11 mouse cellular contexts compared by ENCODE assay signal in the genomic region with DNA sequence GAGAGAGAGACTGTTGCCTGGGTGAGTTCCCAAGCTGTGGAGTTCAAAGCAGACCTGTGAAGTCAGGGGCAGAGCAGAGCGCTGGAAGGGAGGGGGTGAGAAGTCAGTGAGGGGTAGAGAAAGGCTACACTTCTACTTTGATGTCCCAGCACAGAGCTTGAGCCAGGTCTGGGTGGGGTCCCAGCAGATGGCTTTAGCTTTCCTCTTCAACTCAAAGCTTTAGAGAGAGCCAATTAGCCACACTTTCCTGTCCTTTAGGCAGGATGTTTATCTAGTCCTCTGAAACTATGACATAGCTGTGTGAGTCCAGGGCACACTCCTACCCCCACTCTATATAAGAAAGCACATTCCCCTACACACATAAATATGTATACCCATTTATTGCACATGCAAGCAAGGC. TPM values are rescaled to one million over a fixed set of nuclear protein-coding genes. Genes with fewer than 3 reads are reported as not detected.
DNase-seq lines count a peak whose midpoint lies in the region; ATAC-seq lines count a peak whose summit lies in the region.
"Had no signal": no experiment of that assay in that cellular context is flagged by ENCODE, and none has a peak within 500 bp of the region (broad histone marks: within the 10 kb centered on the region; RNA-seq: fewer than 3 reads in every experiment).

No protein-coding gene starts in this region.

- 26% methylated on average over 1 of the region's 1 CpGs for WGBS in hindbrain, embryonic 10.5 days
- WGBS in hindbrain, embryonic 11.5 days = 0% methylated on average over 1 of the region's 1 CpGs
- WGBS in lung, embryonic 15.5 days = 14% methylated on average over 1 of the region's 1 CpGs
- 15% methylated on average over 1 of the region's 1 CpGs for WGBS in heart, embryonic 15.5 days
- 8% methylated on average over 1 of the region's 1 CpGs for WGBS in stomach, embryonic 15.5 days

- H3K9me3 ChIP-seq in hindbrain, embryonic 10.5 days = no peaks in the 10 kb centered on the region
- no peaks in the 10 kb centered on the region for H3K9me3 ChIP-seq in hindbrain, embryonic 11.5 days (ENCODE audit: control insufficient read depth, low read length)
- H3K9me3 ChIP-seq in lung, embryonic 15.5 days = no peaks in the 10 kb centered on the region
- no peaks in the 10 kb centered on the region for H3K9me3 ChIP-seq in heart, embryonic 15.5 days (replicated peaks)
- no peaks in the 10 kb centered on the region for H3K9me3 ChIP-seq in stomach, embryonic 15.5 days
- H3K9me3 ChIP-seq: hindbrain, embryonic 15.5 days; neural tube, embryonic 13.5 days had no signal

- H3K4me1 ChIP-seq in hindbrain, embryonic 10.5 days (replicated peaks) = peaks cover 31% of the 10 kb centered on the region
- no peaks in the 10 kb centered on the region for H3K4me1 ChIP-seq in hindbrain, embryonic 11.5 days (replicated peaks; ENCODE audit: control insufficient read depth, insufficient read depth, low read length)
- peaks cover 15% of the 10 kb centered on the region; the same call in 1 of the 2 replicates for H3K4me1 ChIP-seq in lung, embryonic 15.5 days
- peaks cover 19% of the 10 kb centered on the region for H3K4me1 ChIP-seq in heart, embryonic 15.5 days (replicated peaks)
- no peaks in the 10 kb centered on the region for H3K4me1 ChIP-seq in stomach, embryonic 15.5 days
- H3K4me1 ChIP-seq: hindbrain, embryonic 15.5 days; neural tube, embryonic 13.5 days had no signal

- H3K9ac ChIP-seq in hindbrain, embryonic 11.5 days (ENCODE audit: low read depth, low read length) = no peak overlapping the region
- H3K9ac ChIP-seq in lung, embryonic 15.5 days = no peak overlapping the region
- H3K9ac ChIP-seq in heart, embryonic 15.5 days = no peak overlapping the region
- H3K9ac ChIP-seq in stomach, embryonic 15.5 days = no peak overlapping the region
- H3K9ac ChIP-seq: hindbrain, embryonic 15.5 days; neural tube, embryonic 13.5 days had no signal

- no peak for ATAC-seq in hindbrain, embryonic 11.5 days (ENCODE audit: low FRiP score)
- peak; percentile 53; the same call in 1 of the 2 replicates for ATAC-seq in lung, embryonic 15.5 days (ENCODE audit: borderline replicate concordance, extremely low read depth, low FRiP score, low TSS enrichment)
- ATAC-seq in heart, embryonic 15.5 days (replicated peaks; ENCODE audit: insufficient number of reproducible peaks, insufficient read depth, low FRiP score, low read depth) = 0 out of 2 replicates have a peak, but pooled peaks have one; percentile 24
- ATAC-seq in stomach, embryonic 15.5 days (ENCODE audit: insufficient read depth, low FRiP score, low read depth) = peak; percentile 28; the same call in 1 of the 2 replicates

- 0 out of 2 replicates have a peak overlapping the region, but pooled peaks have one; percentile 35 for H3K27ac ChIP-seq in hindbrain, embryonic 10.5 days
- H3K27ac ChIP-seq in hindbrain, embryonic 11.5 days (ENCODE audit: low read depth, low read length) = no peak overlapping the region
- H3K27ac ChIP-seq in lung, embryonic 15.5 days = peak overlapping the region; percentile 79
- H3K27ac ChIP-seq in heart, embryonic 15.5 days = peak overlapping the region; percentile 62
- no peak overlapping the region for H3K27ac ChIP-seq in stomach, embryonic 15.5 days
- H3K27ac ChIP-seq: hindbrain, embryonic 15.5 days had no signal

- no peak overlapping the region for H3K4me2 ChIP-seq in hindbrain, embryonic 11.5 days (replicated peaks; ENCODE audit: low read depth, low read length)
- H3K4me2 ChIP-seq in lung, embryonic 15.5 days = no peak overlapping the region
- no peak overlapping the region for H3K4me2 ChIP-seq in heart, embryonic 15.5 days
- no peak overlapping the region for H3K4me2 ChIP-seq in stomach, embryonic 15.5 days
- H3K4me2 ChIP-seq: hindbrain, embryonic 15.5 days; neural tube, embryonic 13.5 days had no signal

- no peaks in the 10 kb centered on the region for H3K27me3 ChIP-seq in hindbrain, embryonic 10.5 days (ENCODE audit: insufficient read depth, poor library complexity, severe bottlenecking)
- H3K27me3 ChIP-seq in hindbrain, embryonic 11.5 days (ENCODE audit: control insufficient read depth, insufficient read depth, low read length) = no peaks in the 10 kb centered on the region
- no peaks in the 10 kb centered on the region for H3K27me3 ChIP-seq in lung, embryonic 15.5 days
- 0 out of 2 replicates have a peak, but pooled peaks cover 2% of the 10 kb centered on the region for H3K27me3 ChIP-seq in heart, embryonic 15.5 days
- H3K27me3 ChIP-seq in stomach, embryonic 15.5 days (replicated peaks) = no peaks in the 10 kb centered on the region
- H3K27me3 ChIP-seq: hindbrain, embryonic 15.5 days; neural tube, embryonic 13.5 days had no signal

- no peak for DNase-seq in hindbrain, embryonic 10.5 days (ENCODE audit: low spot score)
- no peak for DNase-seq in hindbrain, embryonic 11.5 days (ENCODE audit: low spot score)
- DNase-seq in lung, postnatal 14 days = no peak
- no peak for DNase-seq in testis, postnatal 10 days (ENCODE audit: low spot score)
- DNase-seq: cerebellum, adult 9-10 months; thymus, postnatal 4 days had no signal

- H3K36me3 ChIP-seq in hindbrain, embryonic 10.5 days = no peaks in the 10 kb centered on the region
- H3K36me3 ChIP-seq in hindbrain, embryonic 11.5 days (ENCODE audit: control insufficient read depth, insufficient read depth, low read length) = no peaks in the 10 kb centered on the region
- no peaks in the 10 kb centered on the region for H3K36me3 ChIP-seq in lung, embryonic 15.5 days
- no peaks in the 10 kb centered on the region for H3K36me3 ChIP-seq in heart, embryonic 15.5 days
- H3K36me3 ChIP-seq in stomach, embryonic 15.5 days = no peaks in the 10 kb centered on the region
- H3K36me3 ChIP-seq: hindbrain, embryonic 15.5 days; neural tube, embryonic 13.5 days had no signal

- no peak overlapping the region for H3K4me3 ChIP-seq in hindbrain, embryonic 10.5 days
- H3K4me3 ChIP-seq in hindbrain, embryonic 11.5 days (ENCODE audit: low read depth, low read length) = no peak overlapping the region
- no peak overlapping the region for H3K4me3 ChIP-seq in lung, embryonic 15.5 days
- H3K4me3 ChIP-seq in heart, embryonic 15.5 days = no peak overlapping the region
- no peak overlapping the region for H3K4me3 ChIP-seq in stomach, embryonic 15.5 days (replicated peaks)
- H3K4me3 ChIP-seq: hindbrain, embryonic 15.5 days; neural tube, embryonic 13.5 days had no signal

RNA-seq across cellular contexts. Expression of gene Aplnr, which starts 4.3 kb away (rescaled TPM):
- polyA plus RNA-seq in hindbrain, embryonic 10.5 days (2016; fragmentation: Nextera tagmentation; extraction: Ambion mirVana) = 38.9 and 41.7 TPM in 2 replicates
- 36.6 and 37.3 TPM in 2 replicates for polyA plus RNA-seq in hindbrain, embryonic 11.5 days (2014; fragmentation: Nextera tagmentation; extraction: Ambion mirVana)
- polyA plus RNA-seq in lung, embryonic 15.5 days (2015; fragmentation: Nextera tagmentation; extraction: Ambion mirVana) = 181 and 184 TPM in 2 replicates
- polyA plus RNA-seq in heart, embryonic 15.5 days (2015; fragmentation: Nextera tagmentation; extraction: Ambion mirVana) = 36.0 and 47.7 TPM in 2 replicates
- polyA plus RNA-seq in stomach, embryonic 15.5 days (2015; fragmentation: Nextera tagmentation; extraction: Ambion mirVana) = 65.3 and 72.1 TPM in 2 replicates

Comparison
In these comparisons a context has a peak if more than half of its experiments do, and no peak if none do; other contexts are left out.
1. H3K27ac ChIP-seq: peak in hindbrain, embryonic 10.5 days (single experiment), lung, embryonic 15.5 days (single experiment) and heart, embryonic 15.5 days (single experiment); none in hindbrain, embryonic 11.5 days (single experiment) and stomach, embryonic 15.5 days (single experiment).